Mouse (Mus musculus) small intestine, adult 2 months (tissue): ENCODE data around the gene Cntf. TPM values are rescaled to one million over a fixed set of nuclear protein-coding genes. Genes with fewer than 3 reads are reported as not detected.

Experiments
- H3K27ac ChIP-seq: fragments of 200-500 bp; 2 replicates; pipeline ENCODE4 v1.5.1; 2012; ENCODE audit warnings: low read depth, low read length, control low read depth, inconsistent platforms; ENCODE audit not compliant: insufficient read depth
- H3K27me3 ChIP-seq: fragments of 200-500 bp; 2 replicates; pipeline ENCODE4 v1.6.1; 2012; ENCODE audit warnings: mild to moderate bottlenecking, moderate library complexity, low read length, inconsistent platforms; ENCODE audit not compliant: control insufficient read depth, insufficient read depth
- H3K36me3 ChIP-seq: fragments of 200-500 bp; 2 replicates; pipeline ENCODE4 v1.6.1; 2012; ENCODE audit warnings: mild to moderate bottlenecking, low read length, control low read depth, inconsistent platforms; ENCODE audit not compliant: control insufficient read depth, insufficient read depth
- H3K4me1 ChIP-seq: fragments of 200-500 bp; 2 replicates; pipeline ENCODE4 v1.6.1; 2012; ENCODE audit warnings: low read length, inconsistent platforms, mixed read lengths; ENCODE audit not compliant: control insufficient read depth, insufficient read depth, insufficient read length
- H3K4me3 ChIP-seq: fragments of 200-500 bp; 2 replicates; pipeline ENCODE4 v1.5.1; 2012; ENCODE audit warnings: low read depth, mild to moderate bottlenecking, control low read depth, inconsistent platforms, low read length, moderate library complexity
- CTCF ChIP-seq: fragments of 200-500 bp; IDR thresholded peaks from 2 replicates; pipeline ENCODE4 v1.5.1; 2012; ENCODE audit warnings: low read depth, mild to moderate bottlenecking, control low read depth, inconsistent platforms, low read length, moderate library complexity, mixed read lengths; ENCODE audit not compliant: insufficient replicate concordance, insufficient read length; ENCODE audit errors: extremely low read depth
- POLR2A ChIP-seq: fragments of 200-500 bp; IDR thresholded peaks from 2 replicates; pipeline ENCODE4 v1.6.1; 2012; ENCODE audit warnings: low read depth, mild to moderate bottlenecking, control low read depth, inconsistent platforms, low read length, moderate library complexity
- WGBS: fragments of 180-500 bp; shearing (Covaris S2); methylation state at CpG from one replicate; pipeline ENCODE4 v1.1.7; 2018; 5-methylcytosine and 5-hydroxymethylcytosine counted together
- polyA plus RNA-seq: library from polyadenylated mRNA; depleted of rRNA; stranded (reverse); fragments of >200 nt; gene quantifications from 2 replicates; pipeline ENCODE4 v1.2.3, GENCODE M21; 2012

Cntf gene
- polyA plus RNA-seq, 1 experiment: not detected

GRCm38 (mm10) chr19:12801046-12801445 is 35.6 kb upstream of the Cntf start:
- H3K27me3 ChIP-seq: no peaks in the 10 kb centered on the region
- TF ChIP-seq CTCF (no peak), POLR2A (no peak)
- H3K36me3 ChIP-seq: no peaks in the 10 kb centered on the region
- H3K27ac ChIP-seq: peak overlapping the region; percentile 0; the same call in 1 of the 2 replicates
- no peak overlapping the region for H3K4me3 ChIP-seq
- WGBS: 61% methylated on average over 3 of the region's 3 CpGs
- H3K4me1 ChIP-seq: peaks cover 2% of the 10 kb centered on the region; the same call in 1 of the 2 replicates

GRCm38 (mm10) chr19:12800621-12801020 is 35.2 kb upstream of the Cntf start:
- no peaks in the 10 kb centered on the region for H3K27me3 ChIP-seq
- H3K27ac ChIP-seq: peak overlapping the region; percentile 0; the same call in 1 of the 2 replicates
- TF ChIP-seq CTCF: no peak
- TF ChIP-seq POLR2A: no peak
- WGBS: 71% methylated on average over 2 of the region's 2 CpGs
- H3K4me3 ChIP-seq: no peak overlapping the region
- H3K4me1 ChIP-seq: peaks cover 2% of the 10 kb centered on the region; the same call in 1 of the 2 replicates
- H3K36me3 ChIP-seq: no peaks in the 10 kb centered on the region

GRCm38 (mm10) chr19:12799081-12799480 is 33.6 kb upstream of the Cntf start:
- Histone ChIP-seq H3K4me3 (no peak overlapping the region), H3K27ac (peak overlapping the region; percentile 51)
- 79% methylated on average over 3 of the region's 3 CpGs for WGBS

GRCm38 (mm10) chr19:12798404-12798803 is 33.0 kb upstream of the Cntf start:
- Histone ChIP-seq H3K27ac (peak overlapping the region; percentile 51), H3K27me3 (no peaks in the 10 kb centered on the region), H3K36me3 (no peaks in the 10 kb centered on the region), H3K4me1 (no peaks in the 10 kb centered on the region; the same call in 1 of the 2 replicates), H3K4me3 (peak overlapping the region; percentile 44; the same call in 1 of the 2 replicates)
- TF ChIP-seq POLR2A: no peak
- TF ChIP-seq CTCF: no peak
- 76% methylated on average over 4 of the region's 4 CpGs for WGBS

More at GRCm38 (mm10) chr19:12799081-12799480, 33.6 kb upstream of the Cntf start:
- no peaks in the 10 kb centered on the region for H3K27me3 ChIP-seq
- peaks cover 2% of the 10 kb centered on the region; the same call in 1 of the 2 replicates for H3K4me1 ChIP-seq
- TF ChIP-seq CTCF (no peak), POLR2A (no peak)
- no peaks in the 10 kb centered on the region for H3K36me3 ChIP-seq

- H3K4me1 ChIP-seq: no peaks in the 10 kb centered on the region; the same call in 1 of the 2 replicates
- no peaks in the 10 kb centered on the region for H3K27me3 ChIP-seq
- no peak overlapping the region for H3K4me3 ChIP-seq
- TF ChIP-seq POLR2A (no peak), CTCF (no peak)
- H3K27ac ChIP-seq: peak overlapping the region; percentile 99
- H3K36me3 ChIP-seq: no peaks in the 10 kb centered on the region
- under 1% methylated on average over 7 of the region's 7 CpGs for WGBS
Measured at GRCm38 (mm10) chr19:12797071-12797470, 31.6 kb upstream of the Cntf start.

GRCm38 (mm10) chr19:12796328-12796931 is 31.0 kb upstream of the Cntf start:
- under 1% methylated on average over 29 of the region's 29 CpGs for WGBS
- Histone ChIP-seq H3K4me3 (peak overlapping the region; percentile 84), H3K4me1 (no peaks in the 10 kb centered on the region; the same call in 1 of the 2 replicates), H3K27ac (peak overlapping the region; percentile 99), H3K36me3 (no peaks in the 10 kb centered on the region), H3K27me3 (no peaks in the 10 kb centered on the region)
- TF ChIP-seq POLR2A: no peak; the same call in 1 of the 2 replicates
- TF ChIP-seq CTCF: no peak

GRCm38 (mm10) chr19:12795511-12796327 is 30.3 kb upstream of the Cntf start, which contains the start of the genes Zfp91 and Lpxn:
Gene Zfp91, minus strand, starts transcription at chr19:12796126.
Gene Lpxn, plus strand, starts transcription at chr19:12796193.
- H3K27ac ChIP-seq: peak within 1 kb of the TSS; percentile 99
- H3K4me1 ChIP-seq: peaks cover 2% of the 10 kb centered on the region; the same call in 1 of the 2 replicates
- TF ChIP-seq CTCF (peak; percentile 20; the same call in 1 of the 2 replicates), POLR2A (peak; percentile 17)
- WGBS: under 1% methylated on average over 75 of the region's 76 CpGs
- H3K27me3 ChIP-seq: no peaks in the 10 kb centered on the region
- peak within 1 kb of the TSS; percentile 97 for H3K4me3 ChIP-seq
- H3K36me3 ChIP-seq: 0 out of 2 replicates have a peak, but pooled peaks cover 2% of the 10 kb centered on the region
